Mouse (Mus musculus) hindbrain, embryonic 16.5 days (tissue): Measurements from ENCODE around the gene Bmp2k. TPM values are rescaled to one million over a fixed set of nuclear protein-coding genes. Genes with fewer than 3 reads are reported as not detected.

Experiments used
- ATAC-seq: fragments of 200-750 bp; cut with Nextera tagmentation; 2 replicates; pipeline ENCODE4 v1.8.0; 2017; ENCODE audit warnings: moderate TSS enrichment, moderate library complexity
- H3K27ac ChIP-seq: fragments of 300-500 bp; sonication (generic); 2 replicates; pipeline ENCODE4 v1.5.1; 2014; ENCODE audit warnings: low read depth, mild to moderate bottlenecking, control low read depth, low read length, moderate library complexity
- H3K27me3 ChIP-seq: fragments of 300-500 bp; sonication (generic); replicated peaks from 2 replicates; pipeline ENCODE4 v1.6.1; 2014; ENCODE audit warnings: low read length; ENCODE audit not compliant: control insufficient read depth, insufficient read depth
- H3K36me3 ChIP-seq: fragments of 300-500 bp; sonication (generic); 2 replicates; pipeline ENCODE4 v1.6.1; 2014; ENCODE audit warnings: mild to moderate bottlenecking, low read length, moderate library complexity, mixed read lengths; ENCODE audit not compliant: control insufficient read depth, insufficient read depth
- H3K4me1 ChIP-seq: fragments of 300-500 bp; sonication (generic); 2 replicates; pipeline ENCODE4 v1.6.1; 2014; ENCODE audit warnings: low read depth, low read length; ENCODE audit not compliant: control insufficient read depth, insufficient read depth
- H3K4me2 ChIP-seq: fragments of 300-500 bp; sonication (generic); 2 replicates; pipeline ENCODE4 v1.6.1; 2014; ENCODE audit warnings: mild to moderate bottlenecking, low read length, control low read depth, moderate library complexity
- H3K4me3 ChIP-seq: fragments of 300-500 bp; sonication (generic); 2 replicates; pipeline ENCODE4 v1.5.1; 2014; ENCODE audit warnings: mild to moderate bottlenecking, low read length, control low read depth, moderate library complexity
- H3K9ac ChIP-seq: fragments of 300-500 bp; sonication (generic); 2 replicates; pipeline ENCODE4 v1.6.1; 2014; ENCODE audit warnings: low read depth, mild to moderate bottlenecking, control low read depth, low read length, moderate library complexity
- H3K9me3 ChIP-seq: fragments of 300-500 bp; sonication (generic); 2 replicates; pipeline ENCODE4 v1.6.1; 2014; ENCODE audit warnings: mild to moderate bottlenecking, low read length, moderate library complexity; ENCODE audit not compliant: control insufficient read depth
- WGBS: fragments of 180-500 bp; shearing (Covaris S2); extraction: QIAGEN DNeasy Blood & Tissue Kit; methylation state at CpG from one replicate; pipeline ENCODE4 v1.1.7; 2014; 5-methylcytosine and 5-hydroxymethylcytosine counted together
- polyA plus RNA-seq: library from polyadenylated mRNA; unstranded; fragments of >200 nt; fragmentation: Nextera tagmentation; extraction: Ambion mirVana; gene quantifications from 2 replicates; pipeline ENCODE4 v1.2.1, GENCODE M21; 2015

Gene Bmp2k
- polyA plus RNA-seq, 1 experiment from 2014 or later = 7.8 TPM

GRCm38 (mm10) chr5:96969705-96970471, 27.6 kb upstream of the Bmp2k start:
- no peak overlapping the region for H3K9ac ChIP-seq
- no peaks in the 10 kb centered on the region for H3K36me3 ChIP-seq
- H3K9me3 ChIP-seq = no peaks in the 10 kb centered on the region
- WGBS = 51% methylated on average over 7 of the region's 7 CpGs
- no peaks in the 10 kb centered on the region for H3K27me3 ChIP-seq
- H3K4me2 ChIP-seq = no peak overlapping the region
- H3K4me1 ChIP-seq = peaks cover 2% of the 10 kb centered on the region
- H3K27ac ChIP-seq = no peak overlapping the region
- no peak for ATAC-seq
- no peak overlapping the region for H3K4me3 ChIP-seq

- Histone ChIP-seq H3K27me3 (no peaks in the 10 kb centered on the region), H3K4me2 (no peak overlapping the region), H3K36me3 (no peaks in the 10 kb centered on the region), H3K4me3 (no peak overlapping the region), H3K9me3 (no peaks in the 10 kb centered on the region), H3K4me1 (no peaks in the 10 kb centered on the region), H3K27ac (no peak overlapping the region), H3K9ac (no peak overlapping the region)
- no peak for ATAC-seq
Observed at GRCm38 (mm10) chr5:96970472-96970848, 27.0 kb upstream of the Bmp2k start.

- H3K4me1 ChIP-seq = no peaks in the 10 kb centered on the region
- ATAC-seq = no peak
- no peak overlapping the region for H3K27ac ChIP-seq
- H3K4me2 ChIP-seq = no peak overlapping the region
- H3K27me3 ChIP-seq = no peaks in the 10 kb centered on the region
- H3K9ac ChIP-seq = no peak overlapping the region
- 87% methylated on average over 5 of the region's 5 CpGs for WGBS
- no peaks in the 10 kb centered on the region for H3K9me3 ChIP-seq
- no peaks in the 10 kb centered on the region for H3K36me3 ChIP-seq
- no peak overlapping the region for H3K4me3 ChIP-seq
Observed at GRCm38 (mm10) chr5:96972474-96973130, 24.9 kb upstream of the Bmp2k start.

GRCm38 (mm10) chr5:96973714-96974113, 23.8 kb upstream of the Bmp2k start:
- H3K9me3 ChIP-seq = no peaks in the 10 kb centered on the region
- no peak overlapping the region for H3K4me2 ChIP-seq
- H3K9ac ChIP-seq = no peak overlapping the region
- H3K4me1 ChIP-seq = no peaks in the 10 kb centered on the region
- no peak overlapping the region for H3K4me3 ChIP-seq
- ATAC-seq = no peak
- WGBS = 86% methylated on average over 3 of the region's 3 CpGs
- H3K27me3 ChIP-seq = no peaks in the 10 kb centered on the region
- no peak overlapping the region for H3K27ac ChIP-seq
- H3K36me3 ChIP-seq = no peaks in the 10 kb centered on the region

- ATAC-seq = no peak
- Histone ChIP-seq H3K9ac (no peak overlapping the region), H3K27me3 (no peaks in the 10 kb centered on the region), H3K4me2 (no peak overlapping the region), H3K36me3 (no peaks in the 10 kb centered on the region), H3K4me1 (peaks cover 4% of the 10 kb centered on the region; the same call in 1 of the 2 replicates), H3K27ac (no peak overlapping the region), H3K9me3 (no peaks in the 10 kb centered on the region), H3K4me3 (no peak overlapping the region)
- WGBS = 63% methylated on average over 1 of the region's 1 CpGs
Observed at GRCm38 (mm10) chr5:96974661-96975060, 22.8 kb upstream of the Bmp2k start.

- no peaks in the 10 kb centered on the region for H3K27me3 ChIP-seq
- H3K36me3 ChIP-seq = no peaks in the 10 kb centered on the region
- no peak overlapping the region for H3K4me3 ChIP-seq
- H3K4me2 ChIP-seq = no peak overlapping the region
- H3K27ac ChIP-seq = no peak overlapping the region
- H3K9me3 ChIP-seq = no peaks in the 10 kb centered on the region
- ATAC-seq = no peak
- no peak overlapping the region for H3K9ac ChIP-seq
- 74% methylated on average over 3 of the region's 3 CpGs for WGBS
- peaks cover 7% of the 10 kb centered on the region for H3K4me1 ChIP-seq
Observed at GRCm38 (mm10) chr5:96975112-96975511, 22.4 kb upstream of the Bmp2k start.

GRCm38 (mm10) chr5:96976150-96976549, 21.3 kb upstream of the Bmp2k start:
- no peak for ATAC-seq
- H3K27ac ChIP-seq = no peak overlapping the region
- no peak overlapping the region for H3K4me3 ChIP-seq
- no peaks in the 10 kb centered on the region for H3K36me3 ChIP-seq
- H3K4me1 ChIP-seq = peaks cover 11% of the 10 kb centered on the region
- H3K4me2 ChIP-seq = no peak overlapping the region
- H3K27me3 ChIP-seq = no peaks in the 10 kb centered on the region
- H3K9ac ChIP-seq = no peak overlapping the region
- 86% methylated on average over 3 of the region's 3 CpGs for WGBS
- H3K9me3 ChIP-seq = no peaks in the 10 kb centered on the region

GRCm38 (mm10) chr5:96979296-96980007, 18.0 kb upstream of the Bmp2k start:
- no peak overlapping the region for H3K4me3 ChIP-seq
- no peak overlapping the region for H3K9ac ChIP-seq
- 43% methylated on average over 13 of the region's 13 CpGs for WGBS
- H3K36me3 ChIP-seq = no peaks in the 10 kb centered on the region
- H3K27me3 ChIP-seq = no peaks in the 10 kb centered on the region
- no peak overlapping the region for H3K27ac ChIP-seq
- peak overlapping the region; percentile 37 for H3K4me2 ChIP-seq
- peak; percentile 48; the same call in 1 of the 2 replicates for ATAC-seq
- H3K9me3 ChIP-seq = no peaks in the 10 kb centered on the region
- peaks cover 11% of the 10 kb centered on the region for H3K4me1 ChIP-seq

GRCm38 (mm10) chr5:96980008-96980634, 17.4 kb upstream of the Bmp2k start:
- Histone ChIP-seq H3K9me3 (no peaks in the 10 kb centered on the region), H3K27me3 (no peaks in the 10 kb centered on the region), H3K4me3 (no peak overlapping the region; the same call in 1 of the 2 replicates), H3K4me1 (peaks cover 11% of the 10 kb centered on the region), H3K36me3 (no peaks in the 10 kb centered on the region), H3K27ac (no peak overlapping the region), H3K9ac (no peak overlapping the region), H3K4me2 (peak overlapping the region; percentile 37)
- WGBS = 11% methylated on average over 15 of the region's 15 CpGs
- peak; percentile 89 for ATAC-seq
